In the genomic region with DNA sequence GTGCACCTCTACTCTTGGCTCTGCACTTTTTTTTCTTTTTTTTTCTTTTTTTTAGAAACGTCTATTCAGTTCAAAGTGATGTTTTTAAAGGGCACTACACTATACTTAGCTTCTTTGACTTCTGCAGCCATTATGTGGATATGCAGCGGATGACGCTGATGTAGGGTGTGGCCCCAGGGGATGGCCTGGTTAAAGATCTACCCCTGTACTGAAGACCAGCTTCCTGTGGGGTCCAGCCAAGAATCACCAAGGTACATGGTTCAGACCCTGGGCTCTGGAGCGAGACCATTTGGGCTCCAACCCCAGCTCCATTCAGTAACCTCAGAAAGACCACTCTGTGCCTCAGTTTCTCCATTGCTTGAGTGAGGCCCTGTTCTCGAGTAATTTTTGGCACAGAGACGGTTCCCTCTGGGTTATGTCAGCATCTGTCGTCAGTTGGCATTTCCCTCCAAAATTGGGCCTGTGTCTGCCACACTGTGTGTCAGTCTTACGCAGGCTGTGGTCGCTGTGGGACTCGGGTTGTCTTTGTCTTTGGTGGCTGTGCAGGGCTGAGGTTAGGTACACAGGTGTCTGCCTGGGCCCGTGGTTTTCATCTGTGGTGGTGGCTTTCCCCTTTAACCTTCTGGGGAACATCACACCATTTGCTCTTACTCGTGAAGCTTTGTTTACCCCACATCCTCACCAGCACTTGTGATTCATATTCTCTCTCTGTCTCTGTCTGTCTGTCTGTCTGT, we compare ENCODE assay signal across 12 mouse cellular contexts. TPM values are rescaled to one million over a fixed set of nuclear protein-coding genes. Genes with fewer than 3 reads are reported as not detected.
A peak's percentile ranks its signal among the peaks of the same experiment; 100 is the strongest.
DNase-seq lines count a peak whose midpoint lies in the region; ATAC-seq lines count a peak whose summit lies in the region.
"Had no signal": no experiment of that assay in that cellular context is flagged by ENCODE, and none has a peak within 500 bp of the region (broad histone marks: within the 10 kb centered on the region; RNA-seq: fewer than 3 reads in every experiment).

No protein-coding gene starts in this region.

- no peaks in the 10 kb centered on the region; the same call in 1 of the 2 replicates for H3K36me3 ChIP-seq in splenic B cell, adult 2 months (ENCODE audit: control insufficient read depth, insufficient read depth, low read length, poor library complexity, severe bottlenecking)
- H3K36me3 ChIP-seq: limb, embryonic 15.5 days had no signal

- peak; percentile 95 for DNase-seq in CD4-positive, CD25-positive, alpha-beta regulatory T cell, adult 2 months (ENCODE audit: low read depth, low spot score)
- peak; percentile 27 to 34 for DNase-seq in kidney, postnatal 4 days
- DNase-seq in splenic B cell, adult 2 months (ENCODE audit: low read depth, low spot score) = peak; percentile 84
- DNase-seq in frontal cortex, postnatal 25 days (ENCODE audit: low spot score in 2 of 2) = no peak
- no peak for DNase-seq in layer of hippocampus, adult 9-10 months (ENCODE audit: low spot score)
- no peak for DNase-seq in left cerebral cortex, adult 9 months (ENCODE audit: low spot score in 2 of 2)
- DNase-seq: adrenal gland, postnatal 10 days; cerebellum, adult 11 months; right cerebral cortex, postnatal 4 days had no signal

- no peaks in the 10 kb centered on the region for H3K27me3 ChIP-seq in splenic B cell, adult 2 months (ENCODE audit: control insufficient read depth, insufficient read depth, low read length, poor library complexity, severe bottlenecking)

- ATAC-seq in activated CD4-positive, CD25-positive, alpha-beta regulatory T cell, adult 4 months = peak; percentile 74
- ATAC-seq: hindbrain, postnatal 0 days had no signal

RNA-seq across cellular contexts. Expression of a gene that starts 48.9 kb away (rescaled TPM):
- under 1 TPM; 0.77 to 0.96 TPM for polyA plus RNA-seq in activated CD4-positive, CD25-positive, alpha-beta regulatory T cell, adult 4 months (2017; shearing (Covaris generic))

RNA-seq across cellular contexts. Expression of a gene that starts 53.8 kb away (rescaled TPM):
- 100 to 1,000 TPM; 100 to 110 TPM for polyA plus RNA-seq in activated CD4-positive, CD25-positive, alpha-beta regulatory T cell, adult 4 months (2017; shearing (Covaris generic))

Comparison
In these comparisons a context has a peak if more than half of its experiments do, and no peak if none do; other contexts are left out.
1. DNase-seq: peak in CD4-positive, CD25-positive, alpha-beta regulatory T cell, adult 2 months (single experiment), kidney, postnatal 4 days (2 of 2) and splenic B cell, adult 2 months (single experiment); none in frontal cortex, postnatal 25 days (0 of 2), layer of hippocampus, adult 9-10 months (single experiment) and left cerebral cortex, adult 9 months (0 of 2).